Mouse (Mus musculus) lung, postnatal 4 days (tissue): Measurements from ENCODE around the gene Lrrc74b.
"Not testable (repeated sequence)": the region's sequence is repeated elsewhere in the genome, so short reads cannot be mapped to it uniquely, and the experiment has no call there.

ENCODE experiments used
- DNase-seq, 2 experiments: peaks; one replicate each; pipeline ENCODE4 v3.0.0; 2021

Lrrc74b gene

DNA sequence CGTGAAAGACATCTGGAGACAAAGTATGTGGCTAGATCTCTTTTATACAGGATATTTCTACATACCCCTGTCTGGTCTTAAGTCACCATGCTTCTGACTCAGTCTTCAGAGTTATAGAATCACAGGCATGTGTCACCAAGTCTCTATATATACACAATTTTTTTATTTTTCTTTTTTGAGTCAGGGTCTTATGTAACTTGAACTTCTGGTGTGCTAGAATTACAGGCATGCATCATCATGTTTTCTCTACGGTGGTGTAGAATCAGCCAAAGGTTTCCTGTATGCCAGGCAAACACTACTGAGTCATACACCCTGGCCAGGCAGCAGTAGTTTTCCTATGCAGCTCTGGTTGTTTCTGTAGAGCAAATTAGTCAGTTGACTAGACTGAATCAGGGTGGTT is 18.4 kb downstream of the Lrrc74b start:
- DNase-seq: no peak

DNA sequence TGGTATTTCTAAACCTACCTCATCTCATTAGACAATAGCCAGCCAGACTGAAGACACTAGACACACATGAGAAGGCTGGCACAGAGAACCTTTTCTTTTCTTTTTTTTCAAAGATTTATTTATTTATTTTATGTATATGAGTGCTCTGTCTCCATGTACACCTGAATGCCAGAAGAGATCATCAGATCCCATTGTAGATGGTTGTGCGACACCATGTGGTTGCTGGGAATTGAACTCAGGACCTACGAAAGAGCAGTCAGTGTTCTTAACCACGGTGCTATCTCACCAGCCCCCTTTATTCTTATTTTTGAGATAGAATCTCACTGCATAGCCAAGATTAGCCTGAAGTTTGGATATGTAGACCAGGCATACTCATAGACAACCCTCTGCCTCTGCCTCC is 24.5 kb downstream of the Lrrc74b start:
- DNase-seq: no peak

DNA sequence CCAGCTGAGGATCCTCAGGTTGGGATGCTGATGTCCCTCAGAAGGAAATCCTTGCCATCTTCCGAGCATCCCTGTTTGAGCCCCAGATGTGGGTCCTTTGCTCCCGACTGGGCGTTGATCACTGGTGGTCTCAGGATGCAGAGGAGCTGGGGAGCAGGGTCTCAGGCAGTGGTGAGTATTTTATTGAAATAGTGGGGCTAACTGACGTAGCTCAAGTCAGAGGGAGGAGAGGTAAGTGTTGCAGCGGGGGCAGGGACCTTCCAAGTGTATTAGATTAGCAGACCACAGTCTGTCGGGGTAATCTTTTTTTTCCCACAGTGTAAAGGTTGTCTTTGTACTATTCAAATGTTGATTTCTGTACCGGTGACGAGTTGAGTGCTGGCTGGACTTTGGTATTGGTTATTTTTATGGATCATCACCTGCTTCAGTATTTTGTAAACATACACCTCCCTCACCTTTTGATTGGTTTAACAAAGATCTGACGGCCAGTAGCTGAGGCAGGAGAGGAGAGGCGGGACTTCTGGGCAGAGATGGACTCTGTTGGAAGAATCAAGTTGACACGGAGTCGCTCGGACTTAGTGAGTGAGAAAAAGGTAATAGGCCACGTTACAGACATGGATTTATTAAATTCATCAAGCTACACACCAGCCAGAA is 28.2 kb downstream of the Lrrc74b start:
- no peak for DNase-seq

DNA sequence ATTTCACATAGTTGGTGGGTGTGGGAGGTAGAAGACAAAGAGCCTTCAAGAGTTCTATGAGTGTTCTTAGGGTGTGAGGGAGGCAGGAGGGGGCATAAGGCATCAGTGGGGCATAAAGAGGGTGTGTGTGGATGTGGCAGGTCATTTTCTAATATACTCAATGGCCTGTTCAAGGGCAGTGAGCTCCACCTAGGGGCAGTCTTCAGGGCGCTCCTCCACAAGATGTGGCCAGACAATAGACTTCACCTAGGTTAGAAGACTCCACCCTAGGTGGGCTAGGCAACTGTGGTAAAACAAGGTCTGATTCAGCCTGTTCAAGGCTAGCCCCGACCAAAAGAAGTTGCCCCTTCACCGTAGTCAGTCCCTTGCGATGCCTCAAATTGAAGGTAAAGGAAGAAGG is 28.8 kb downstream of the Lrrc74b start:
- peak in 1 of 2 experiments; percentile 38 for DNase-seq

DNA sequence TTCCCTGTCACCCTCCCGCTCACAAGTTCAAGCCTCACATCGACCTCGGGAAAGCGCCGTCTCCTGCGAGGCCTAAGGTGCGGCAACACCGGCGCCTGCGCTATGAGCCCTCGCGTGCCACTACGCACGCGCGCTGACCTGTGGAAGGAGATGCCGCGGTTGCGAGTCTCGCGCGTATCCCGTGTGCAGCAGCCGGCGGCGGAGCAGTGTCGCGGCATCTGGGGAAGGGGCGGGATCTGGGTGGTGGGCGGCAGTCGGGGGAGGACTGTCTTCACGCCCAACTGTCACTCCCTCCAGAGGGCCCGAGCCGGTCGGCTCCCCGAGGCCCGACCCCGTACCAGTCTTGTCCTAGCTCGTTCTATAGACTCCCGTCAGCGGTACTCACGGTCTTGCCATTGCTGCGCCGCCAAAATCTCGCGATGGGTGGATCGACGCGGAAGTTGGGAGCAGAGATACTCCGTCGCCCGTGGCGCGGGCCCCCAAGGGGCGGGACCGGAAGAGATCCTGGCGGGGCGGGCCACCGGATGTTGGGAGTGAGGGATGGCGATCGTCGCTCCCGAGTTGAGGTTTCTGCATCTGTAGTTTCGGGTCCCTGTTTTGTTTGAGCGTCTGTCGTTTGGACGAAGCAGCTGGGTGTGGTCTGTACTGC is 30.3 kb downstream of the Lrrc74b start, which contains the start of gene Thap7:
Gene Thap7 (minus strand): TSS at position 497 of the 649 bp plus-strand sequence.
- DNase-seq: peak; percentile 97 to 98

DNA sequence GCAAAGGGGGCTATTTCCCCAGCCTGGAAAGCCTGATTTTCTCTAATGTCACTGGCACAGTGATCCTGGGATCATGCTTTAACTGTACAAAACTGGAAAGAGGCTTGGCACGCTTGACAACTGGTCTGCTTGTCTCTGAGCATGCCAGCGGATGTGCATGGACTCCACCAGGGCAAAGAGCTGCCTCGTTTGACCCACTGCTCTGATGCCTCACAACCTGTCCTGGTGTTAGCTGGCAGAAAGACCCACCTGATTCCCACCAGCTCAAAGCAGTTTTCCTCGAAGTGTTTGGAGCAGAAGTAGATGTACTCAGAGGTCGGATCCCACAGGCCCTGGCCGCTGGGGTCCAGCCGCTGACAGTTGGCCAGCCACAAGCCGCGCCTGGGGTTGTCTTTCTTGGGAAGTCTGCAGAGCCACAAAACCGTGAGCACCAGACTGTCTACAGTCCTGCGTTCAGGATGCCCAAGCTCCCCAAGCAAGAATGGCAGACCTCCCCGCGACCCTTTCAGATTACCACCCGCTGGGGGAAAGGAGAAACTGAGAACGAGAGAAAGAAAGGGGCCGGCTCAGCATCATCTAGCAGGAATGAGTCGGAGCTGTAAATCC is 31.0 kb downstream of the Lrrc74b start:
- no peak for DNase-seq

DNA sequence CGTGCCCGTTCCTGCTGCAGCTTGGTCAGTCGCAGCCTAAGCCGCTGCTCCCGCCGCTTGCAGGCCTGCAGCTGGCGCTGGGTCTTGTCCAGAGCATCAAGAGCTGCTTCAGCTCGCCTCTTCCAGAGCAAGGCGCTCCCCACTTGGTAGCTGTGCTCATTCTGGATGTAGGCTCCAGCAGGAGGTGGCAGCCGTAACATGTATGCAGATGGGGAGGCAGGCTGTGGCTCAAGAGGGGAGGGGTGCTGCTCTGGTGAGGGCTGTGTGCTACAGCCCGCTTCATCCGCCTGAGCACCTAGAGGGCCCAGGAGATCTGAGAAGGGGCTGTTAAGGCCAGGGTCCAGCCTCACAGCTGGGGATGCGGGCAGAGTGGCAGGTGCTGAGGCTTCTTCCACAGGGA is 32.8 kb downstream of the Lrrc74b start:
- DNase-seq: no peak

DNA sequence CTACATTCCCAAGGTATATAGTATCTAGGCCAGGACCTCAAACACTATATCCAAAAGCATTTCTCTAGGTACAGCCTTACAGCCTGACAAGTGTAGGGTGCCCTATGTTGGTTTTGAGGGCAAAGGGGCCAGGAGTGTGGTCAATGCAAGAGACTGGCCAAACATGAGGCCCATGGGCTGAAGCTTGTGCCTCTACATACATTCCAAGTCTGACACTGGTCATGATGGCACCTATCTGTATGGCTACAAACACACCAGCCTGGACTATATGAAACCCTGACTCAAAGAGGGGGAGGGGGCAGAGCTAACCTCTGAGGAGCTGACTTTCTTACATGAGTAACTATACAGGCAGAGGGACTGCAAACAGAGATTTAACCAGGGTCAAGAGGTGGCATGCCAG is 33.4 kb downstream of the Lrrc74b start:
- no peak for DNase-seq

DNA sequence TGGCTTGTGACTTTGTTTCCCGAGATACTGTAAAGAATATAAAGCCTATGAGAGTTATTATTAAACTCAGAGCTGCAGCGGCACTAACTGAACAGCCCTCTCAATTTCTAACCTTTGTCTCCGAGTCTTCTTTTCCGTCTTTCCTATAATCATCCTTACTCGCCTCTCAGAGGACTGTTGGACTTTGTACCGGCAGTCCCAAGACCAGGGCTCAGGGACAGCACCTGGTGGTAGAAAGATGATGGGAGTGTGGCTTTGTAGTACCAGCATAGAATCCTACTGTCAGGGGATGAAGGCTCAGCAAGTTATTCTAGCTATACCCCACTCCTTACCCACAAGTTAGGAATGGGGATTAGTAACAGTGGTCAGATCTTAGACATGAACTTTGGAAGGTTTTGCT is 34.8 kb downstream of the Lrrc74b start:
- no peak for DNase-seq

DNA sequence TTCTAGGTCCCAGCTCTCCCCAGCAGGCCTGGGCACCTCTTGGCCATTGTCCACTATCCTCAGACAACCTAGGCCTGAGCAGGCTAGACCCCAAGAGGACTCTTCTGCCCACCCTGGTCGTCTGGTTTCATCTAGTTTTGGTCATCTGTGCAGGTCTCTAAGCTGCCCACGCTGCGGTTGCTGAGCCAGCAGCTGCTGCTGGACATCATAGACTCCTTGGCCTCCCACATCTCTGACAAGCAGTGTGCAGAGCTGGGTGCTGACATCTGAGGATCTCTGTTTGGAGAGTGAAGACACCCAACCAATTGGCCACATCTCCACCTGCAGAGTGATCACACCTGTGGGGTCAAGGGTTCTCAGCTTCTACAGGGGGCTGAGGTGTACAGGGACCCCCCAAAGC is 35.5 kb downstream of the Lrrc74b start:
- no peak for DNase-seq

DNA sequence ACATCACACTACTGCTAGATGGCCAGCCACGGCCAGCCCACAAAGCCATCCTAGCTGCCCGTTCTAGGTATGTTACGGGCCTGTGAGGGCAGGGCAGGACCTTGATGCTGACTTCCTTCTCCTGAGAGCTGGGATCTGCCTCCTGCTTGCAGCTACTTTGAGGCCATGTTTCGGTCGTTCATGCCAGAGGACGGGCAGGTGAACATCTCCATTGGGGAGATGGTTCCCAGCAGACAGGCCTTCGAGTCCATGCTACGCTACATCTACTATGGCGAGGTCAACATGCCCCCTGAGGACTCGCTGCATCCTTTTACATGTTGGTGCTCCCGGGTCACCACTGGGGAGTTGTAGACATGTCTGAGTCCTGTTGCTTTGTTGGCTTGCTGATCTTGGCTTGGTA is 36.9 kb downstream of the Lrrc74b start:
- no peak for DNase-seq

DNA sequence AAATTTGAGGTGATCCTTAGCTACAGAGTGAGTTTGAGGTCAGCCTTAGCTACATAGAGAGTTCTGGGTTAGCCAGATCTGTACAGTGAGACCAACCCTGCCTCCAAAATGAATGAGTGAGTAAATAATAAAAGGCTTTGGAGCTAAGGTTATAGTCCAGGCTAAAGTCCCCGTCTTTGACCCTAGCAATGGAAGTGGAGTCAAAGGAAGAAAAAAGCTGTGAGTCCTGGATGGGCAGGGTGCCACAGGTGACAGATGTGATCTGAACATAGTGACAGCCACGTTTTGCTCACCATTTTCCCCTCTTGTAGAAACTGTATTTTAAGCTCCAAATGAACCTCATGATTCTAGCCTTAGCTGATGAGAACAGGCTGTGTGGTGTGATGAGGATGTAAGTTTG is 42.1 kb downstream of the Lrrc74b start:
- no peak for DNase-seq

DNA sequence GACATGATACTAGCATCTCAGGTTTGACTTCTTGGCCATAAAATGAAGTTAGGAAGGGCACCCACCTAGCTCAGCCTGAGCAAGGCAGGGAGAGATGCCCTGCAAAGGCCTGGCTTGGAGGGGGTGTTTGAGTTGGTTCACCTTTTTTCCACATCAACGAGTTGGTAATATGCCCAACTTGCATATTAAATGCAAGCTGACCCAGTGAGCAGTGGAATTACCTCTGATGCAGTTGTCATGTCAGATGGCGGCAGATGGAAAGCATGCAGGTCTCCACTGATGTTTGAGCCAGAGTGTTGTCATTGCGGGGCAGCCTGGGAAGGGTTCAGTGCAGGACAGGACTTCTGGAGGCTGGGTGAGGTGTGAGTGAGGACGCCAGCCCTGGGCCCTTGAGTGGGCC is 49.6 kb downstream of the Lrrc74b start:
- no peak for DNase-seq

DNA sequence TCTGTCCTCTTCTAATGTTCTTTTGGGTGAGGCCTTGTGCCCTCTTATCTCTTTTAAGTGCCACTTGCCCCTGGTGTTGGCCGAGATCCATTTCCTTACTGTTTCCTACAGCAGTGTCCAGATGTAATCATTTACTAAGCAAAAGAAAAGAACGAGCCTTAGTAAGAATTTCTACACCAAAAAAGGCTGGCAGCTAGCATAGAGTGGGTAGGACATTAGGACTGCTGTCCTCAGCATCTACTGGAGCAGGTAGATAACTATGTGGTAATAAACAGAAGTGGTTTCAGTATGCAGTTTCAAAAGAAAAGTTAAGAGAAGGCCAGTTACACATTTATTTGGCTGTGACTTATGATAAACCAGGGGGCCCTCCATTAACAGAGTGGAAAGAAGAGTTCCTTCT is 50.4 kb downstream of the Lrrc74b start:
- DNase-seq: peak in 1 of 2 experiments; percentile 24

DNA sequence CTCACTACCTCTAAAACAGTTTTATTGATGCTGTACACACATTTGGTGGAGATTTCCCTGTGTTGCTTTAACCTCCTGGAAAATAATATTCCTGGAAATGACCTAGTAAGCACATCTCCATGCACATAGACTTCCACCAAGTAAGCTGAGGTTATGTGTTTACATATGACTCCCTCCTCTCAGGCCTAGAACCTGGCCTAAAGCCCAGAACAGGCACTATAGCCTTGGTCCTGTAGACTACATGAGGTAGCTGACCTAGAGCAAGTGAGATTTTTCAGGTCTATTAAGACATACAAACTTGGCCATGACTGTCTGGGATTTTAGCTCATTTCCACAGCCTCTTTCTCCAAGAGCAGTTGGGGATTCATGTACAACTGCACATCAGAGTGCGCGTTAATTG is 50.9 kb downstream of the Lrrc74b start:
- no peak for DNase-seq

DNA sequence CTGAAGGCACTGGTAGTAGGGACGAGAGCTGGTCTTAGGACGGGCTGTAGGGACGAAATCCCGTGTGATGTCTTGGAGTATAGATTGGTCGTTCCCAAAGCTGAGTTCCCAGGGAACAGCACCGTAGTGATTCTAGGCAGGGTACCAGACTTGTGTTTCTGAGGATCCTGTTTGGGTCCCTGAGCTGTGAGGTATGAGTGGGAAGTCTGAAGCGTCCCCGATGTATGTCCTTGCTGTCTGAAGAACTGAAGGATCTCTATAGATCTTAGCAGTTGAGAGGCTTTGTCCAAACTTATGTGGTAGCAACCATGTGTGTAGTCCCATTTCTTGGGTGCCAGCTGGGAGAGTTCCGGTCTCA is 51.8 kb downstream of the Lrrc74b start:
- DNase-seq: peak in 1 of 2 experiments; percentile 20

DNA sequence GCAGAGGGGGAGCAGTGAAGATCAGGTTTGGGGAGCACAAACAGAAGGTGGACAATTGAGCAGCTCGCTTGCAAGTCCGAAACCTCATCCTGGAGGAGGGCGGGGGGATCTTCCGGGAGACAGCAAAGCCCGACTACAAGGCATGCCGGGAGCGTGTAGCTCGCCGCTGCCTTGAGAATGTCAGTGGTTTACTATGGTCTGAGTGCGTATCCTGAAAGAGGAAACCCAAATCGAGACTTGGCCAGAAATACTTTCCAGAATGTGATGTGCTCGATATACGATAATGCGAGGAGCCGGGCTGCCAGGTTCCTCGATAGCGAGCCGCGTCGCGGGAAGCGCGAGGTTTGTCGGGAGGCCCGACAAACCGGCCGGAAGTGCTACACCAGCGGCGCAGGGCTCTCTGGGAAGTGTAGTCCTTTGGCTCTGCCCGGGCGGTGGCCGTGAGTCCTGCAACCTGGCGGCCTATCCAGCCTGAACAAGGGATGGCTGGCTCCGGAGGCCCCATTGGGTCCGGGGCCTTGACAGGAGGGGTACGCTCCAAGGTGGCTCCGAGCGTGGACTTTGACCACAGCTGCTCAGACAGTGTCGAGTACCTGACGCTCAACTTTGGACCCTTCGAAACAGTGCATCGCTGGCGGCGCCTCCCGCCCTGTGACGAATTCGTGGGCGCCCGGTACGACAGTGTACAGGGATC is 52.4 kb downstream of the Lrrc74b start, which contains the start of gene Lztr1:
Gene Lztr1 (plus strand): TSS at position 143 of the 694 bp plus-strand sequence.
- peak; percentile 91 for DNase-seq

DNA sequence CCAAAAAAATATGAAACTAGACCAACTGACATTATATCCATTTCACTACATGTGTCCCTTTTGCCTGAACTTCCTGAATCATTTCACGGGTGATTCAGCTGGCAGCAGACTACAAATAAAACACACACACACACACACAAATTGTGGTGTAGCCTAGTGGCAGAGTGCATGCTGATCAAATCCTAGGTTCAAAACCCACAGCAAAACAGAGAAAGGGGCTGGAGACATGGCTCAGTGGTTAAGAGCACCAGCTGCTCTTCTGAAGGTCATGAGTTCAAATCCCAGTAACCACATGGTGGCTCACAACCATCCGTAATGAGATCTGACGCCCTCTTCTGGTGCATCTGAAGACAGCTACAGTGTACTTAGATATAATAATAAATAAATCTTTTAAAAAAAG is 53.0 kb downstream of the Lrrc74b start:
- DNase-seq: not testable (repeated sequence)

DNA sequence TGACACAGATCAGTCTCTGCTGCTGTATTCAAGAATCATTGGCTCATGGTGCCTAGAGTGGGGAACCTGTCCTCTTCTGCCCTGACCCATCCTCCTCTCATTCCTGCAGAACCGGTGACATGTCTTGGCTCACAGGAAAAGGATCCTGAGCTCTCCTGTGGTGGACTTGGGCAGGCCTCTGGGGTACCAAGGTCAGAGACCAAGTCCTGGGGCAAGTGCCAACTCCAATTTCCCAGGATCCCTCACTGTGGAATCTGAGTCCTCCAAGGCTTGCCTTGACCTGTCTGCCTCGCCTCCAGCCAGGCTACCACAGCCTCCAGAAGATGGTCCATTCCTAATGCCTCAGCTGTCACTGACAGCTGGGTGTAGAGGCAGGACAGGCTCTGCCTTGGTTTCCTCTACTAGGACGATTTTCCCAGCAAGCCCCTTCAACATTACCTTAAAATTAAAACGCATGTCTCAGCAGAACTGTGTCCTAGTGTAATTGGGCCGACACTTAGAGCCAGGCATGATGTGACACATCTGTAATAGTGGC is 54.0 kb downstream of the Lrrc74b start:
- no peak for DNase-seq

DNA sequence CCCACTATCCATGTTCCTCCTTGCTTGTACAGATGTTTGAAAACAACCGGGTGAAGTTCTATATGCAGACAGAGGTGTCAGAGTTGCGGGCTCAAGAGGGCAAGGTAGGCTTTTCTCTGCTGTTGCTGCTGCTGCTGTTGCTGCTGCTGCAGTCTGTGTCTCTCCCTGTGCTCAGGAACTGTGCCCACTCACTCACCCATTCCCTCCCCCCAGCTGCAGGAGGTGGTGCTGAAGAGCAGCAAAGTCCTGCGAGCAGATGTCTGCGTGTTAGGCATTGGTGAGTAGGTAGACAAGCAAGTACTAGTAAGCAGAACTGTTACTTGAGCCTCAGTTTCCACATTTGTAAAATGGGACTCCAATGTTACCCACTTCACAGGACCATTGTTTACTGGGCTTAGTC is 58.4 kb downstream of the Lrrc74b start:
- DNase-seq: no peak

DNA sequence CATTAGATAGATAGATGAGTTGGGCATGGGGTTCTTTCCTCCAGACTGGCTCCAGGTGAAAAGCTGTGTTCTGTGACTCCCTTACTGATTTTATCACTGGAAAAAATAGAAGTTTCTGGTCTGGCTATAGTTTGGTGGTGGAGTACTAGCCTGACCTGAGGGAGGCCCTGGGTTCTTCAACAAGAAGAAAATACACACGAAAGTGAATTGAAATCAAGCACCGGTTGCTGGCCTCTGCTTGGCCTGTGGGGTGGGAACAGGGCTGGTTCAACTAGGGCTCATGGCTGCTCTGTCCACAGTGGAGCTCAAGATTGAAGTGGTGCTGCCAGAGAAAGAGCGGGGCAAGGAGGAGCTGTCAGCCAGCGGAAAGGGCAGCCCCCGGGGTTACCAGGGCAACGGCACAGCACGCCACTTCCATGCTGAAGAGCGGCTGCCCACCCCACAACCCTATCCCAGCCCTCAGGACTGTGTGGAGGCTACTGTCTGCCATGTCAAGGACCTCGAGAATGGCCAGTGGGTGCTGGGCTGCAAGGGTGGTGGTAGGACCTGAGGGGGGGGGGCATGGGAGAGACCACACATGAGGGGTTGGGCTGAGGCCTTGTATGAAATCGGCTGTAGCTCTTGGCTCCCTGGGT is 61.7 kb downstream of the Lrrc74b start:
- DNase-seq: no peak

DNA sequence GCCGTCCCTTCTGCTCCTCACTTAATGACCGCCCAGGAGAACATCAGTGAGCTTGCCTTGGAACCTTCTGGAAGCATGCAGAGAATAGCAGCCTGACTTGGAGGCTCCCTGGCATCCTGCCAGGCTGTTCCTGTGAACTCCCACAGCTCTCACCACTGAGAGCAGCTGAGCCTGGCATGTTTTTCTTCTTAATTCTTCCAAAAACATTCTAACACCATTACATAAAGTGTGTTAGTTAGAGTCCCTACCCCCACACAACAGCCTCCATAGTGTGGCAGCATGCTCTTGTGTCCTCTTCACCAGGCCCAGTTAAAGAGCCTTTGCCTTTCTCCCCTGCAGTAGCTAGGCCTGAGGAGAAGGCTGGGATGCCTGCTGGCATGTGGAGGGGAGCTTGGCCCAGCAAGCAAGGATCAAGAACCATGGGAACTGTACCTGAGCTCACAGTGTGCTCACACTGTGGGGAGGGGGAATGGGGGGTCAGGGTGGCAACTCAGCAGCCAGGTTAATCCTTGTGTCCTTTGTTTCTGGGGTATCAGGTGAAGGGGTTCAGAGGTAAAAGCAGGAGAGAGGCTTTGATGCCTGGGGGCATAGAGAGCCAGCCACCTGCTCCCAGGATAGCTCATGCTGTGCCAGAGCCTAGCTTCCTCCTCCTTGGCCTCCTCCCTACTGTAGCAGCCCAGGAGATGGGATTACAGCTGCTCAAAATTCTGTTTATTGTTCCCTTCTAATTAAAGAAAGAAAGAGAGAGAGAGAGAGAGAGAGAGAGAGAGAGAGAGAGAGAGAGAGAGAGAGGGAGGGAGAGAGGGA is 64.3 kb downstream of the Lrrc74b start:
- DNase-seq: peak; percentile 47 to 70
